Mouse (Mus musculus) cerebellum, adult 2 months (tissue): Measurements from ENCODE around the gene Pex7. TPM values are rescaled to one million over a fixed set of nuclear protein-coding genes. Genes with fewer than 3 reads are reported as not detected.
A peak's percentile ranks its signal among the peaks of the same experiment; 100 is the strongest.

Experiments used
- DNase-seq, 2 experiments: peaks; one replicate each; pipeline ENCODE4 v3.0.0; 2021
- H3K27ac ChIP-seq: fragments of 200-500 bp; 2 replicates; pipeline ENCODE4 v1.5.1; 2012; ENCODE audit warnings: low read length, control low read depth, inconsistent platforms; ENCODE audit not compliant: insufficient read depth
- H3K27me3 ChIP-seq: fragments of 200-500 bp; 2 replicates; pipeline ENCODE4 v1.6.1; 2012; ENCODE audit warnings: inconsistent platforms, mild to moderate bottlenecking, low read length, moderate library complexity; ENCODE audit not compliant: control insufficient read depth, insufficient read depth
- H3K4me1 ChIP-seq: fragments of 200-500 bp; 2 replicates; pipeline ENCODE4 v1.6.1; 2011; ENCODE audit warnings: low read length; ENCODE audit not compliant: control insufficient read depth, insufficient read depth
- H3K4me3 ChIP-seq: fragments of 200-500 bp; replicated peaks from 2 replicates; pipeline ENCODE3; 2011; ENCODE audit warnings: mild to moderate bottlenecking, low read depth, low read length, control low read depth; ENCODE audit not compliant: insufficient read depth
- CTCF ChIP-seq: fragments of 200-500 bp; IDR thresholded peaks from 2 replicates; pipeline ENCODE4 v1.5.1; 2011; ENCODE audit warnings: low read depth, mild to moderate bottlenecking, control low read depth, low read length, moderate library complexity, borderline replicate concordance; ENCODE audit not compliant: insufficient read depth
- POLR2A ChIP-seq: fragments of 200-500 bp; IDR thresholded peaks from 2 replicates; pipeline ENCODE4 v1.6.1; 2011; ENCODE audit warnings: low read length, control low read depth, borderline replicate concordance; ENCODE audit not compliant: insufficient read depth
- WGBS: fragments of 180-500 bp; shearing (Covaris S2); methylation state at CpG from one replicate; pipeline ENCODE4 v1.1.7; 2018; 5-methylcytosine and 5-hydroxymethylcytosine counted together
- polyA plus RNA-seq: library from polyadenylated mRNA; depleted of rRNA; stranded (reverse); fragments of >200 nt; gene quantifications from 2 replicates; pipeline ENCODE4 v1.2.3, GENCODE M21; 2012; rRNA removed

Pex7 gene
- polyA plus RNA-seq = 38.8 and 39.8 TPM in 2 replicates

GRCm38 (mm10) chr10:19907246-19907804, at the start of gene Pex7:
Gene Pex7, minus strand, starts transcription at chr10:19907689.
- WGBS = under 1% methylated on average over 59 of the region's 60 CpGs

GRCm38 (mm10) chr10:19956745-19957144, 49.3 kb upstream of the Pex7 start:
- Histone ChIP-seq H3K27ac (no peak overlapping the region), H3K4me3 (no peak overlapping the region), H3K4me1 (no peaks in the 10 kb centered on the region; the same call in none of the 2 replicates), H3K27me3 (no peaks in the 10 kb centered on the region)
- TF ChIP-seq CTCF (no peak), POLR2A (no peak)
- DNase-seq = no peak
- 51% methylated on average over 6 of the region's 6 CpGs for WGBS

More at GRCm38 (mm10) chr10:19907246-19907804, at the start of gene Pex7:
- H3K4me3 ChIP-seq = peak within 1 kb of the TSS; percentile 87
- H3K27ac ChIP-seq = peak within 1 kb of the TSS; percentile 100
- peak; percentile 94 to 97 for DNase-seq
- TF ChIP-seq POLR2A (peak; percentile 70; the same call in 1 of the 2 replicates), CTCF (peak; percentile 84)
- no peaks in the 10 kb centered on the region for H3K27me3 ChIP-seq
- H3K4me1 ChIP-seq = peaks cover 8% of the 10 kb centered on the region; the same call in 1 of the 2 replicates

- no peaks in the 10 kb centered on the region for H3K27me3 ChIP-seq
- TF ChIP-seq CTCF (no peak), POLR2A (no peak)
- H3K27ac ChIP-seq = no peak overlapping the region
- H3K4me3 ChIP-seq = no peak overlapping the region
- DNase-seq = no peak
- H3K4me1 ChIP-seq = no peaks in the 10 kb centered on the region; the same call in none of the 2 replicates
- WGBS = 93% methylated on average over 6 of the region's 6 CpGs
Observed at GRCm38 (mm10) chr10:19955817-19956216, 48.3 kb upstream of the Pex7 start.

- Histone ChIP-seq H3K27ac (no peak overlapping the region), H3K27me3 (no peaks in the 10 kb centered on the region), H3K4me3 (no peak overlapping the region), H3K4me1 (no peaks in the 10 kb centered on the region; the same call in none of the 2 replicates)
- WGBS = 77% methylated on average over 3 of the region's 3 CpGs
- DNase-seq = no peak
- TF ChIP-seq CTCF (no peak), POLR2A (no peak)
Observed at GRCm38 (mm10) chr10:19954572-19954971, 47.1 kb upstream of the Pex7 start.

- no peak for DNase-seq
- Histone ChIP-seq H3K27ac (no peak overlapping the region), H3K4me1 (no peaks in the 10 kb centered on the region; the same call in none of the 2 replicates), H3K27me3 (no peaks in the 10 kb centered on the region), H3K4me3 (no peak overlapping the region)
- WGBS = 87% methylated on average over 11 of the region's 11 CpGs
- TF ChIP-seq POLR2A = no peak
- no peak for TF ChIP-seq CTCF
Observed at GRCm38 (mm10) chr10:19953032-19953761, 45.7 kb upstream of the Pex7 start.

GRCm38 (mm10) chr10:19949106-19949505, 41.6 kb upstream of the Pex7 start:
- 89% methylated on average over 4 of the region's 4 CpGs for WGBS
- DNase-seq = no peak
- Histone ChIP-seq H3K4me1 (peaks cover 3% of the 10 kb centered on the region), H3K4me3 (no peak overlapping the region), H3K27ac (no peak overlapping the region), H3K27me3 (no peaks in the 10 kb centered on the region)
- TF ChIP-seq POLR2A (no peak), CTCF (no peak)

DNA sequence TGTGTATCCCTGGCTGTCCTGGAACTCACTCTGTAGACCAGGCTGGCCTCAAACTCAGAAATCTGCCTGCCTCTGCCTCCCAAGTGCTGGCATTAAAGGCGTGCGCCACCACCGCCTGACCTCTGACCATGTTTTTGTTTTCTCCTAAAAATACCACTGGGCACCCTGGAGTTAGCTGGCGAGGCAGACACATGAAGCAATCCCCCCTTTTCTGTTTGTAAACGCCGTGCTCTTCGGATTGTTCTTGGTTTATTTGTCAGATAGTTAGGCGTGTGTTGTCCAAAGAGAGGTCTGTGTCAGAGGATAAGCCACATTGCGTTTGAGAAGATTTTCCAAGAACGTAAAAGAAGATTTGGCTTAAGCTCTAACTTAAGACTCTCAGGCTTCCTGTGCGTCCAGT, 40.9 kb upstream of the Pex7 start:
- DNase-seq = no peak
- Histone ChIP-seq H3K27me3 (no peaks in the 10 kb centered on the region), H3K4me1 (peaks cover 3% of the 10 kb centered on the region), H3K4me3 (no peak overlapping the region), H3K27ac (no peak overlapping the region)
- TF ChIP-seq POLR2A = no peak
- no peak for TF ChIP-seq CTCF
- WGBS = 95% methylated on average over 11 of the region's 11 CpGs

GRCm38 (mm10) chr10:19947901-19948300, 40.4 kb upstream of the Pex7 start:
- H3K4me3 ChIP-seq = no peak overlapping the region
- no peak overlapping the region for H3K27ac ChIP-seq
- no peak for DNase-seq
- WGBS = 98% methylated on average over 5 of the region's 5 CpGs
- H3K27me3 ChIP-seq = no peaks in the 10 kb centered on the region
- H3K4me1 ChIP-seq = peaks cover 3% of the 10 kb centered on the region
- TF ChIP-seq POLR2A (no peak), CTCF (no peak)

GRCm38 (mm10) chr10:19947441-19947840, 40.0 kb upstream of the Pex7 start:
- no peak for DNase-seq
- H3K27ac ChIP-seq = no peak overlapping the region
- TF ChIP-seq POLR2A (no peak), CTCF (no peak)
- H3K4me1 ChIP-seq = peaks cover 3% of the 10 kb centered on the region
- no peak overlapping the region for H3K4me3 ChIP-seq
- 95% methylated on average over 10 of the region's 10 CpGs for WGBS
- no peaks in the 10 kb centered on the region for H3K27me3 ChIP-seq
